In the genomic region with DNA sequence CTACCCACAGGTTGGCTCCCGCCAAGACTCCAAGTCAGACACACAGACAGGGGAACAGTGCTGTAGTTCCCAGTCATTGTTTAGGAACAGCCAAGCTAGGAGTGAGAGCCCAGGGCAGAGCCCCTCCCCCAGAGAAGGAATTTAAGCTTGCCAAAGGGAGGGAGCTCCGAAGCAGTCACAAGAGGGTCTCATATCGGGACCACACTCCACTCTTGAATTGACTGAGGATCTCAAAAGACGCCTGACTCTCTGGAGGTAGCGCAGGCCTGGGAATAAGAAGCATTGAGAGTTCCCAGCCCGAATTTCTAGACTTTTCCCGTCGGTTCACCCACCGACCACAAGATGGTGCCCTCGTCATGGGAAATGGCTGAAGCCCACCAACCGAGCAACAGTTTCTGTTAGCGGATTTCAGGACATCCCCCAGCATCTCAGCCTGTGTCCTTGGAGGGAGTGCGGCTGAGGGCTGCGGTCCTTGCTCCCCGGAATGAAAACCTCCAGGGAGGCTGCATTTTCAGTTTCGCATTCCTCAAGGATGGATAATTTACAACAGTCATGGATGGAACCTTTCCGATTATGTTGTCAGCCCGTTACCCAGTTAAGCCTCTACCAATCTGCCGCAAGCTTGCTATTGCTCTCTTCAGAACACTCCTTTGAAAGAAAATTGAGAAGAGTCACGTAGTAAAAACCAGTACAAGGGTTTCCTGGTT, we compare ENCODE assay signal across 8 mouse cellular contexts. TPM values are rescaled to one million over a fixed set of nuclear protein-coding genes. Genes with fewer than 3 reads are reported as not detected.
DNase-seq lines count a peak whose midpoint lies in the region; ATAC-seq and TF ChIP-seq lines count a peak whose summit lies in the region.

No protein-coding gene starts in this region.

- peak; percentile 87 for ATAC-seq in hindbrain, postnatal 0 days
- 0 out of 2 replicates have a peak, but pooled peaks have one; percentile 35 for ATAC-seq in megakaryocyte, adult 5-6 weeks (ENCODE audit: poor library complexity, severe bottlenecking)

- H3K4me2 ChIP-seq in hindbrain, postnatal 0 days (ENCODE audit: low read depth, low read length) = peak overlapping the region; percentile 58

- no peaks in the 10 kb centered on the region for H3K4me1 ChIP-seq in hindbrain, postnatal 0 days (ENCODE audit: insufficient read depth, low read length)

- WGBS in hindbrain, postnatal 0 days = 5% methylated on average over 20 of the region's 20 CpGs

- TF ChIP-seq CTCF in hindbrain, postnatal 0 days (IDR thresholded peaks at IDR 0.05; ENCODE audit: low read depth) = peak; percentile 93
- peak; percentile 88 for TF ChIP-seq CTCF in left cerebral cortex, adult 2 months (IDR thresholded peaks at IDR 0.05)

- peak; percentile 87 for DNase-seq in ZHBTc4 (ENCODE audit: low read depth, low spot score)
- peak; percentile 80 to 89 for DNase-seq in cerebellum, postnatal 4 days (ENCODE audit: low spot score in 2 of 2)
- peak; percentile 12 to 14 for DNase-seq in gastrocnemius, adult 8-10 months (ENCODE audit: low spot score in 2 of 2)
- DNase-seq in hindbrain, postnatal 0 days (ENCODE audit: low spot score) = peak; percentile 91
- DNase-seq in left cerebral cortex, adult 2 months (ENCODE audit: extremely low spot score in 1 of 2, low spot score in 2 of 2) = peak; percentile 77 to 86
- peak; percentile 87 to 92 for DNase-seq in right cerebral cortex, postnatal 10 days (ENCODE audit: low spot score in 2 of 2)
- peak; percentile 66 to 85 for DNase-seq in urinary bladder, postnatal 4 days (ENCODE audit: low spot score in 2 of 2)

- H3K36me3 ChIP-seq in hindbrain, postnatal 0 days (ENCODE audit: insufficient read depth, low read length) = no peaks in the 10 kb centered on the region

- H3K9me3 ChIP-seq in hindbrain, postnatal 0 days (ENCODE audit: low read length) = no peaks in the 10 kb centered on the region

- peak overlapping the region; percentile 24 for H3K4me3 ChIP-seq in hindbrain, postnatal 0 days (ENCODE audit: low read length)
- peak overlapping the region; percentile 37 for H3K4me3 ChIP-seq in left cerebral cortex, adult 2 months

- intact Hi-C loops in left cerebral cortex, adult 2 months (cut with DNase I) = loop anchor here (1.0 to 5.0 kb wide), 3 partner anchors 329 to 634 kb away; no protein-coding TSS in a partner anchor

- peak overlapping the region; percentile 30; the same call in 1 of the 2 replicates for H3K9ac ChIP-seq in hindbrain, postnatal 0 days (replicated peaks; ENCODE audit: low read length)

- H3K27ac ChIP-seq in hindbrain, postnatal 0 days = no peak overlapping the region
- no peak overlapping the region for H3K27ac ChIP-seq in left cerebral cortex, adult 2 months

- H3K27me3 ChIP-seq in hindbrain, postnatal 0 days (ENCODE audit: insufficient read depth, low read length) = no peaks in the 10 kb centered on the region

RNA-seq across cellular contexts. Expression of gene Foxo3, which starts 31.6 kb away (rescaled TPM):
- total RNA-seq in gastrocnemius, adult 8-10 months (2022) = 10 to 100 TPM; 21.6 to 35.2 (median 25.8) TPM
- 54.7 and 59.2 TPM in 2 replicates for total RNA-seq in hindbrain, postnatal 0 days (2014; rRNA removed)
- polyA plus RNA-seq in hindbrain, postnatal 0 days (2015; fragmentation: Nextera tagmentation; extraction: Ambion mirVana) = 8.4 and 8.6 TPM in 2 replicates
- total RNA-seq in left cerebral cortex, adult 2 months (2021) = 10 to 100 TPM; 74.6 to 77.5 TPM
- total RNA-seq in megakaryocyte, adult 5-6 weeks (2015) = 25.3 and 25.7 TPM in 2 replicates
- 24.9 and 27.4 TPM in 2 replicates for total RNA-seq in megakaryocyte, adult 5-6 weeks (2017)

Comparison
In these comparisons a context has a peak if more than half of its experiments do, and no peak if none do; other contexts are left out.
1. DNase-seq: peak in every context shown above with its lines; median percentile 91 in hindbrain, postnatal 0 days; 90 in right cerebral cortex, postnatal 10 days; 87 in ZHBTc4; 84 in cerebellum, postnatal 4 days; 82 in left cerebral cortex, adult 2 months; 76 in urinary bladder, postnatal 4 days; 13 in gastrocnemius, adult 8-10 months.